Mouse (Mus musculus): ENCODE data around the gene Mapre3.

DNA sequence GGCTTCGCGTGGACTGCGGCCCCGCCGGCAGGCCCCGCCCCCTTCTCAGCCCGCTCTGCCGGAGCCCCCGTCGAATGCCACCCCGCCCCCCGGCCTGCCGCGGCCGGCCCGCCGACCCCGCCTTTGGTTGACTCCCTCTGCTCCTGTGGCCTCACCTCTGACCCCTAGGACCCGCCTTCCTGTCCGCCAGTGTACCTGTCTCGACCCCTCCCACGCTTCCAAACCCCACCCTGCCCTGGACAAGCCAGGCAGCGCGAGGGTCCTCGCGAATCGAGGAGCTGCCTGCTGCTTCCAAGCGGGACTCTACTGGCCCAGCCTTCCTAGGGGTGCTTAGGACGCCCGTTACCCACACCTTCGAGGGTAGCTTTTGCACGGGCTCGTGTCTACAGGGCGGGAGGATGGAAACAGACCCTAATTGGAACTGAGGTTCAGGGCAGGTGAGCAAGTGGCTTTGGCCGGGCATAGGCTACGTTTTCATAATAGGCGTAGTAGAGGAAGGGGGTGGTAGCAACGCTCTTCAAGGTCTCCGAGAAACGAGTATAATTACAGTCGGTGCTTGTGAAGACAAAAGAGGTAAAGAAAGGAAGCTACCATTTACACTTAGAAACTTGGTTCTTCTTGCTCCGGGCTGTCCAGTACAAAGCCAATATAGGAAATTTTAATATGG, 74.8 kb downstream of the Mapre3 start:
- TF ChIP-seq POLR2A (IDR thresholded peaks at IDR 0.05; ENCODE audit: insufficient read depth, low read depth, low read length) (no peak), CTCF (IDR thresholded peaks at IDR 0.05; ENCODE audit: insufficient read depth, low read depth, low read length) (no peak)
